Mouse (Mus musculus) gastrocnemius, adult 18-20 months (tissue): Measurements from ENCODE around the gene Dand5. TPM values are rescaled to one million over a fixed set of nuclear protein-coding genes. Genes with fewer than 3 reads are reported as not detected.

ENCODE experiments used
- DNase-seq: peaks from one replicate; pipeline ENCODE4 v3.0.0; 2021; ENCODE audit warnings: low spot score
- long read RNA-seq, 2 experiments: library from polyadenylated mRNA; stranded (forward); transcript quantifications; one replicate each; pipeline ENCODE4 v2.0.0; 2021
- total RNA-seq, 2 experiments: library from RNA; stranded (reverse); gene quantifications; 2 replicates each; pipeline ENCODE4 v1.2.3; 2021

Gene Dand5
- 10 to 100 TPM; 12.8 to 12.9 TPM for total RNA-seq
- long read RNA-seq, experiment 1, partial matches to known transcripts, result 1 of 12 reads
- long read RNA-seq, experiment 1, other reads (novel, unspliced or antisense), result 11 of 12 reads
- long read RNA-seq, experiment 2, partial matches to known transcripts, result 0 of 1 reads
- long read RNA-seq, experiment 2, other reads (novel, unspliced or antisense), result 1 of 1 reads

DNA sequence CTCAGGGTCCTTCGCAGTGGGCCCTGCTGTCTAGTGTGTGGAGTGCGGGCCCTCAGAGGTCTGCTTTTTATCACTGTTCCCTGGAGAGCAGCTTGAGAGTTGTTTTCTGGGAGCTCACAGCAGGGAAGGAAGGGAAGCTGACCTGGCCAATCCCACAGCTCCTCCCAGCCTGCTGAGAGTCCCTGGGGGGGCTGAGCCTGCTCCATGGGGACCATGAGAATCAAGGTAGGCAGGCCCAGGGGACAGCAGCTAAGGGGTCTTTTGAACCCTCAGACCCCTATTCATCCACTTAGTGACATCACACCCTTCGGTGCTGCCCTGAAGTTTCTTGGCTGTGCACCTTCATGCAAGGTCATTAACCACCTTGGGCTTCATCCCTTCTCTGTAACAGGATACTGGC lies at the start of gene Dand5:
TSS of gene Dand5 (minus strand) at position 101 of the 400 bp plus-strand sequence.
- DNase-seq, result no peak

- DNase-seq, result peak; percentile 50
Measured at GRCm38 (mm10) chr8:84871376-84872308, 49.0 kb upstream of the Dand5 start, which contains the start of gene Syce2. TSS of gene Syce2 (plus strand) at chr8:84872111.

DNA sequence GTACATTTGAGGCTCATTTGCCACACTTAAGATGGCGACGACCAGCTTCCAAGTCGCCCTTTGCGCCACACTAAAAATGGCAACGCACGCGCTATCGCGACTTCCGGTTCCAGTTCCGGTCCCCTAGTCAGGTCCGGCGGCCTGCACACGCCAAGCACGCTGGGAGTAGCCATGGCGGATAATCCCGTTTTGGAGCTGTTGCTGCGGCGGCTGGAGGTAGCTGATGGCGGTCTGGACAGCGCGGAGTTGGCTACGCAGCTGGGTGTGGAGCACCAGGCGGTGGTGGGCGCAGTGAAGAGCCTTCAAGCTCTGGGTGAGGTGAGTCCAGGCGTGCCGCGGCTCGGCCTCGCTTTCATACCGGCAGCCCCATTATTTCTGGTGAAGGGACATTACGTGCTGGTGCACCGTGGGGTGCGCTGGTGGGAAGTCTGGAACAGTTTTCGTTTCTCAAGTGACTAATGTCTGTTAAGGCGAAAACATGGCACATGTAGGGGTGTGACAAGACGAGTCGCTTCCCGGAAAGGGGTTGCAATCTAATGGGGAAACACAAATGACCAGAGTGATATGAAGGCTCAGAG lies 34.3 kb upstream of the Dand5 start, which contains the start of gene Farsa:
TSS of gene Farsa (plus strand) at position 126 of the 578 bp plus-strand sequence.
- DNase-seq, result peak; percentile 95

DNA sequence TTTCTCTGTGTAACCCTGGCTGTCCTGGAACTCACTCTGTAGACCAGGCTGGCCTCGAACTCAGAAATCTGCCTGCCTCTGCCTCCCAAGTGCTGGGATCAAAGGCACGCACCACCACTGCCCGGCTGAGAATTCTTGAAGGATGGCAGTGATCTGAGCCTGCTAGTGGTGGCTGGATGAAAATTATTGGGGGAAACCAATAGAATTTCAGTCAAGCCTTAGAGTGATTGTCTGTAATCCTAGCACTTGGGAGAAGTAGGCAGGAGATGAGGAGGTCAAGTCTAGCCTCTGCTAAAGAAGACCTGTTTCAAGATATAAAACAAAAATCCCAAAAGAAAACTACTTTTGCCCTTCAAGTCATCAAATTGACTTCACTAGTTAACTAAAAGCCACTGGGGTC lies 33.8 kb upstream of the Dand5 start:
- DNase-seq, result no peak

DNA sequence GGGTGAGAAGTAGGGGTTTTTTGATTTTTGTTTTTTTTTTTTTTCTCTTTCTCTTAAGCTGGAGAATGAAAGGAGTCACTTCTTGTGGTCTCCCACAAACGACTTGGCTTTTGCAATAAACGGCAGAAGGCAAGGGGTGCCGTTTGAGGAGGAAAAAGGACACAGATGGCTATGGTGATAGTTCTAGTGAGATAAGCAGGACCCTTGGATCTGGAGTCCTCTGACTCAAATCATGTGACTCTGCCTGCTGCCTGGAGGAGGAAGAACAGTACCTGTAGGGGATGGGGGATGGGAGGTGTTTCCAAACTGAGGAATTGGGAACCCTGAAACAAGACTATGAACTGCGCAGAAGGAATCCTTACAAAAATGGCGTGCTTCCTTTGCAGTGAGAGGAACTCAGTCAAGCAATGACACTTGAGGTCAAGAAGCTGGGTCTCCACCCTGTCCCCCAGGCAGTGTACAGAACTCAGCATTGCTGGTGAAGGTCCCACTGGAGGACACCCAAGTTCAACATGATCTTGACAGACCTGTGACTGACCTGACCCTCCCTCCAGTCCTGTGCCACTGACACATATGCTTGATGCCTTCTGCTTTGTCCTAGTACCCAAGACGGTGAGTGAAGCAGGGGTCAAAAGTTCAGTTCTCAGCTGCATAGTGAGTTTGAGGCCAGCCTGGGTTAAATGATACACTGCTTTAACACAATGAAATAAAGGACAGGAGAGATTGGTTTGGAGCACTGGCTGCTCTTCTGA lies 25.2 kb upstream of the Dand5 start:
- DNase-seq, result no peak

DNA sequence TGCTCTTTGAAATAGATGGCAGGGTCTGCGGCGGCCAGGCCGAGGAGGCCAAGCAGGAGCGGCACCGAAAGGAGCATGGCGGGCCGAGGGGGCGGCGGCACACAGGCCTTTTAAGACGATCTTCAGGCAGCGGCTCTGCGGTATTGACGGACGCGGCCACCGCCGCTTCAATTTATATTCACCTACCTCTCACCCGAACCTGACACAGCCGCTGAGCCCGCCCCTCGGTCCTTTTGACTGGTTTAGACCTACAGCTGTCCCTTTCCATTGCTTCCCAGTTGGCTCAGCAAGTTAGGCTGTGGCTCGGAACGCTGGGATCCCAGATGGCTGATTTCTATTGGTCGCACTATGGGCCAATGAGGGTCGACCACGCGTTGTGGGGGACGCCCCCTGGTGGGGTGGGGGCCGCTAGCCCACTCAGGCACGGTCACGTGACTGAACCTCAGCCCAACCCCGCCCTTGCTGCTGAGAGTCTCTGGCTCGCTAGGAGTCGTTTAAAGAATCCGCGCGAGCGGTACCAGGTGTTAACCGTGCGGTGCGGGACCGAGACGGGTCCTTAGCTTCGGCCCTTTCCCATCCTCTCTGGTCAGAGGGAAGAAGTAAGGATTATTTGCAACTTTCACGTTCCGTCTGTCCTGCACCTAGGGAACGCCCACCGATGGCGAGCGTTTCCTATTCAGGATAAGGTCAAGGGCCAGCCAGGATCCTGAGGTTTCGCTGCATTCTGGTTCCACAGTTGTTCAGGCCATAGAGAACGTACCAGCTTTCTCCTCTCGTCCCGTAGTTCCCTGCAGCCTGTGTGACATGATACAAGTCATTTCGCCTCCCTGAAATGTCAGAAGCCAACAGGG lies 24.3 kb upstream of the Dand5 start, which contains the start of gene Calr:
TSS of gene Calr (minus strand) at position 213 of the 851 bp plus-strand sequence.
- peak; percentile 100 for DNase-seq

DNA sequence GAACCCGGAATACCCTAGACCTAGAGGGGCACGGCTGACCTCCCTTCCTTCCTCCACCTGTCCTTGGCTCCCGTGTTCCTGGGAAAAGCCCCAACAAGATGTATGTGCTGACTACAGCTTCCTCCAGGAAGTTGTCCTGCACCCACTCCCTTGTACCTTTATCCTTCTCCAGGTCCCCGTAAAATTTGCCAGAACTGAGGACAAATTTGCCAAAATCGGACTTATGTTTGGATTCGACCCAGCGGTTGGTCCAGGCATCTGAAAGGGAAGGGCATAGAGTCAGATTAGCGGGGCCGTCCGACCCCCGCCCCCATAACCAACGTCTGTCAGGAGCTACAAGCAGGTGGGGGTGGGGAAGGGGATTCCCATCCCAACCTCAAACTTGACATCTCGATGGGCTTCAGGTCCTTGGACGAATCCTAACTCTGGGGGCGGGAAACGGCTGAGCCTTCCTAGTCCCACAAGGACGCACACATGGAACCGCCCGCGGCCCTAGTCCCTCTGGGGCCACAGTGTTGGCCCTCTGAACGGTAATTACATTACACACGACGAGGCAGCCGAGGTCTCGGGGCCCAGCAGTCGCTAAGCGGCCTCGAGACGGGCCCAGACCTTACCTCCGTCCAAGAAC lies 23.6 kb upstream of the Dand5 start:
- no peak for DNase-seq

GRCm38 (mm10) chr8:84845355-84846093 lies 22.9 kb upstream of the Dand5 start:
- no peak for DNase-seq

DNA sequence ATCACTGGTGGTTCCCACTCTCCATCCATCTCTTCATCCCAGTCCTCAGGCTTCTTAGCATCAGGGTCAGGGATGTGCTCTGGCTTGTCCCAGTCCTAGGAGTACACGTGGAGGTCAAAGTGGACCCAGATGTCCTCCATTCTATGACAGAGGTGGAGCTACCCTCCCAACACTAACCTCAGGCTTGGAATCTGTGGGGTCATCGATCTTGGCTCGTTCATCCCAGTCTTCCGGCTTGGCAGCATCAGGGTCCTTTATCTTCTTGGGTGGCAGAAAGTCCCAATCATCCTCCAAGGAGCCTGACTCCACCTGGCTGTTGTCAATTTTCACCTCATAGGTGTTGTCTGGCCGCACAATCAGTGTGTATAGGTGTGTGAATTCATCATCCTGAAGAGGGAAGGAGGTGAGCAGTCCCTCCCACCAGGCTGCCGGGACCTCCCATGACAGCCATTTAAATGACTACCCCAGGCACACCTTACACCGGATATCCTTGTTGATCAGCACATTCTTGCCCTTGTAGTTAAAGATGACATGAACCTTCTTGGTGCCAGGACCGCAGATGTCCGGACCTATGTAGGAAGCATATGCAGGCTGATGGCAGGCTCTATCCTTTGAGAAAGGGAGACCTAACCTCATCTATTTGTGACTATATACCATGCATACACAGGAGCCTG lies 21.9 kb upstream of the Dand5 start:
- no peak for DNase-seq

DNA sequence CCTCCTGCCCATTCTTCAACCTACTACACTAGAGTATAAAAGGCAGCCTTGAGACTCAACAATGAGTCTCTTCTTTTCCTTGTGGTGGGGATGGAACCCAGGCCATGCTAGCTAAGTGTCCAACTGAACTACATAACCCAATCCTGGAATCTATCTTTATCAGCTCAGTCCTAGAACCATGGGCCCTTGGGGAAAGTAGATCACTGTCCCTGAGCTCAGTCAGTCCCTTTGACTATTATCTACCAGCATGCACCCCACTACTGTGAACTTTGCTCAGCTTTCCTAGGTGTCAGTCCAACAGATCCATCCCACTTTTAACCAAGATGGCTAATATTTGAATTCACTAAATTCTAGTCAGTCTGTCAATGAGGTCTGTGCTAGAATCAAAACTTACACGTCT lies 18.9 kb upstream of the Dand5 start:
- no peak for DNase-seq

DNA sequence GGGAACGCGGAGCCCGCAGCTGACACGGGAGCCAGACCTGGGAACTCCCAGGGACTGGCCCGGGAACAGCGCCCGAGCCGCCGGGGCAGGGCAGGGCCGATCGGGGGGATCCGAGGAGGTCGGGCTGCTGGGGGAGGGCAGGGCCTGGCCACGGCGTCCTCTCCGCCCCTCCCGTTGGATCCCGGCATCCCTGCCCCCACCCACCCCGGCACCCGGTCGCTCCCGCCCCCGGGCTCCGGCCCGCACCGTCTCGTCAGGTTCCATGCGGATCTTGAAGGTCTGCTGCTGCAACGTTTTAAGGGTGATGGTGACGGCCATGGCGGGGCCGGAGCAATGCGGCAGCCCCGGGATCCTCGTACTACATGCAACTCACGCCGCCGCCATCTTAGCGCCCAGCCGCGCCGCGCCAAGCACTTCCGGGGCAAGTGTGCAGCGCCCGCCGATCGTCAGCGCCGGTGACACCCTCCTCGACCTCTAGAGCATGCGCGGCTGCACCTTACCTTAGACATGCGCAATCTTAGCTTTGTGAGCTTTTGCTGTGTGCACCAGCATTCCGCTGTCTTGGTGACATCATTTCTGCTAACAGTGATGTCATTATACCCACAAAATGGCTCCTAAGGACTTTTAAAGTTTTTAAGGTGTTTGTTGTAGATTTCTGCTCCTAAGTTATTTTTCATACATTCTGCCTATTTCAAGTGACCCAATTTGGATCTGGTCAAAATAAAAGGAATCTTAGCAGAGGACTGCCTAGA lies 17.8 kb upstream of the Dand5 start, which contains the start of gene Rad23a:
TSS of gene Rad23a (minus strand) at position 418 of the 752 bp plus-strand sequence.
- peak; percentile 89 for DNase-seq

DNA sequence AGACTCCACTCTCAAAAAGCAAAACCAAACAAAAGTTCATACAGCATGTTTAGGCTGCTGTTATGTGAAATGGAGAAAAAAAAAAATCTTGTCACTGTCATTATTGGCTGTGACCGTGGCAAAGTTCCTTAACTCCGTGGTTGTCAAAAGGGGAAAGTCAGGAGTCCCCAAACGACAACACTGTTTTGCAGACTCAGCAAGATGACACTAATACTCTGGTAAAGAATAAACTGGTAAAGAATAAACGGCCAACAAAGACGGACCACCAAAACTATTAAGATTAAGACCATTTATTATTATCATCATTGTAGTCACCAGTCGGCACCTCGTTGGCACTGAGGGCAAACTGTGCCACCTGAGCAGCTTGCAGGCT lies 17.2 kb upstream of the Dand5 start:
- no peak for DNase-seq

DNA sequence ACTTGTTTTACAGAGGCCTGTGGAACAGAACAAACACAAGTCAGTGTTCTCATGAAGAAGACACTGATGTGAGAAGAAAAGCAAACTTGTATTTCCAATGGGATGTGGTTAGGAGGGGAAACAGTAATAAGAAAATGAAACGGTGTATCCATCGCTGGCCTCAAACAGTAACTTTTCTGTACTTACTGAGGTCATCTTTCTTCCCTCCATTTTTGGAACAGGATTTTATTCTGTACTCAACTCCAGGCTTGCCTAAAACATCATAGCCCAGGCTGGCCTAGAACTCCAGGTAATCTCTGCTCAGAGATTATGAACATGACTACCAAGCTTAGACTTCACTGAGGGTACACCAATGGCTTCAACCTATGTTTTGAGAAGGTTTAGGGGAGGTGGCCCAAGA lies 16.8 kb upstream of the Dand5 start:
- DNase-seq, result no peak

DNA sequence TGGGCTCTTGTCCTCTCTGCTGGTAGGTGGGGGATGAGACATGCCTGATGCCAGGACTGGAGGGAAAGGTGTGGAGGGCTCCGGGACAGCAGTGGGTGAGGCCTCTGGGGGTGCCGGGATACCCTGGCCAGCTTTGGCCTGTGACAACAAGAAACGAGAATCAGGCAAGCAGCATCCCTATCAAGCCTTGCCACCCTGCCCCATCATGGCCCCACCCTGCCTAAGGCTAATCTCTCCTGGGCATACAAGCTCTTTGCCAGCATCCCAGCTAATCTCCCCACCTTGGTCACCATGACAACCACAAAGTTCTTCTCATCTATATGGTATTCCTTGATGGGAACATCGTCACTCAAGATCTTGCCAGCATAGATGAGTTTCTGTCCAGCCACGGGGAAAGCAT lies 15.9 kb upstream of the Dand5 start:
- no peak for DNase-seq

- DNase-seq, result no peak
Measured at GRCm38 (mm10) chr8:84837912-84838470, 15.4 kb upstream of the Dand5 start.

- no peak for DNase-seq
Measured at GRCm38 (mm10) chr8:84837149-84837911, 14.7 kb upstream of the Dand5 start.
